Mouse (Mus musculus): ENCODE data around the gene Cmbl.

- TF ChIP-seq GATA1 (IDR thresholded peaks at IDR 0.05; ENCODE audit: borderline replicate concordance, low read length), result no peak
- TF ChIP-seq FLI1 (IDR thresholded peaks at IDR 0.05; ENCODE audit: low read length), result no peak
Observed at GRCm38 (mm10) chr15:31565786-31566185, 597 bp downstream of the Cmbl start.
